Mouse (Mus musculus) heart, postnatal 25 days (tissue): ENCODE results near the gene Olfr611. TPM values are rescaled to one million over a fixed set of nuclear protein-coding genes. Genes with fewer than 3 reads are reported as not detected.
"Not testable (repeated sequence)": the region's sequence is repeated elsewhere in the genome, so short reads cannot be mapped to it uniquely, and the experiment has no call there.

Experiments used
- DNase-seq: peaks from one replicate; pipeline ENCODE4 v3.0.0; 2022; ENCODE audit warnings: low spot score
- intact Hi-C: fragments of 180-260 bp; cut with DNase I; formaldehyde crosslinking; loops from one replicate; pipeline ENCODE4 v1.15.1; 2025
- total RNA-seq, 2 experiments: library from RNA; stranded (reverse); gene quantifications; 2 replicates each; pipeline ENCODE4 v1.2.3; 2021

Olfr611 gene
- not detected for total RNA-seq

- intact Hi-C loops, DNase-seq: not testable (repeated sequence)
These were observed at the start of gene Olfr611 for GRCm38 (mm10) chr7:103520746-103521145. Gene Olfr611, minus strand, starts transcription at chr7:103520846.

- intact Hi-C loops, result no loop called here
- no peak for DNase-seq
These were observed 48.4 kb upstream of the Olfr611 start, which contains the start of gene Olfr616 for GRCm38 (mm10) chr7:103569043-103569442. Gene Olfr616, minus strand, starts transcription at chr7:103569143.

GRCm38 (mm10) chr7:103555779-103556178 lies 35.1 kb upstream of the Olfr611 start, which contains the start of gene Olfr615:
Gene Olfr615, plus strand, starts transcription at chr7:103556079.
- DNase-seq, result no peak
- intact Hi-C loops, result no loop called here

- DNase-seq, result no peak
- intact Hi-C loops, result no loop called here
These were observed 27.1 kb upstream of the Olfr611 start, which contains the start of gene Olfr613 for GRCm38 (mm10) chr7:103547774-103548173. Gene Olfr613, plus strand, starts transcription at chr7:103548074.

- intact Hi-C loops, DNase-seq: not testable (repeated sequence)
These were observed 22.0 kb upstream of the Olfr611 start, which contains the start of gene Olfr612 for GRCm38 (mm10) chr7:103542617-103543016. Gene Olfr612, minus strand, starts transcription at chr7:103542717.

GRCm38 (mm10) chr7:103512022-103512421 lies 8.6 kb downstream of the Olfr611 start, which contains the start of gene Olfr610:
Gene Olfr610, minus strand, starts transcription at chr7:103512122.
- intact Hi-C loops, result no loop called here
- no peak for DNase-seq

GRCm38 (mm10) chr7:103497962-103498361 lies 22.7 kb downstream of the Olfr611 start, which contains the start of gene Olfr609:
Gene Olfr609, minus strand, starts transcription at chr7:103498062.
- DNase-seq, result no peak
- intact Hi-C loops, result no loop called here

- intact Hi-C loops, DNase-seq: not testable (repeated sequence)
These were observed 43.5 kb downstream of the Olfr611 start for GRCm38 (mm10) chr7:103477106-103477505.

- DNase-seq, result no peak
- intact Hi-C loops, result no loop called here
These were observed 51.1 kb downstream of the Olfr611 start, which contains the start of gene Olfr608 for GRCm38 (mm10) chr7:103469577-103469976. Gene Olfr608, plus strand, starts transcription at chr7:103469877.

Other genes starting within 250 kb of the Olfr611 start
- gene Olfr596, start 215.2 kb downstream of the Olfr611 start, total RNA-seq, result not detected
- gene Olfr597, start 204.5 kb downstream of the Olfr611 start, total RNA-seq, result not detected
- not detected for gene Olfr598, start 197.3 kb downstream of the Olfr611 start, total RNA-seq
- gene Olfr599, start 184.9 kb downstream of the Olfr611 start, total RNA-seq, result not detected
- not detected for gene Olfr600, start 171.2 kb downstream of the Olfr611 start, total RNA-seq
- not detected for gene Olfr601, start 158.2 kb downstream of the Olfr611 start, total RNA-seq
- not detected for gene Olfr603, start 134.7 kb downstream of the Olfr611 start, total RNA-seq
- gene Usp17lc, start 105.8 kb downstream of the Olfr611 start, total RNA-seq, result not detected
- not detected for gene Olfr605, start 75.4 kb downstream of the Olfr611 start, total RNA-seq
- gene Olfr606, start 71.8 kb downstream of the Olfr611 start, total RNA-seq, result not detected
- not detected for gene Olfr607, start 56.7 kb downstream of the Olfr611 start, total RNA-seq
- not detected for gene Olfr608, start 51.0 kb downstream of the Olfr611 start, total RNA-seq
- not detected for gene Olfr609, start 22.8 kb downstream of the Olfr611 start, total RNA-seq
- gene Olfr610, start 8.7 kb downstream of the Olfr611 start, total RNA-seq, result not detected
- not detected for gene Olfr612, start 21.9 kb upstream of the Olfr611 start, total RNA-seq
- not detected for gene Olfr613, start 27.2 kb upstream of the Olfr611 start, total RNA-seq
- not detected for gene Olfr615, start 35.2 kb upstream of the Olfr611 start, total RNA-seq
- not detected for gene Olfr616, start 48.3 kb upstream of the Olfr611 start, total RNA-seq
- gene Olfr617, start 52.2 kb upstream of the Olfr611 start, total RNA-seq, result not detected
- gene Olfr618, start 69.3 kb upstream of the Olfr611 start, total RNA-seq, result not detected
- gene Olfr619, start 79.7 kb upstream of the Olfr611 start, total RNA-seq, result not detected
- not detected for gene Olfr620, start 91.7 kb upstream of the Olfr611 start, total RNA-seq
- gene Olfr622, start 121.9 kb upstream of the Olfr611 start, total RNA-seq, result not detected
- gene Olfr623, start 142.9 kb upstream of the Olfr611 start, total RNA-seq, result not detected
- not detected for gene Olfr624, start 150.3 kb upstream of the Olfr611 start, total RNA-seq
- gene Olfr625-ps1, start 161.9 kb upstream of the Olfr611 start, total RNA-seq, result not detected
- not detected for gene Olfr243, start 193.8 kb upstream of the Olfr611 start, total RNA-seq
- not detected for gene Olfr628, start 209.5 kb upstream of the Olfr611 start, total RNA-seq
- not detected for gene Olfr629, start 224.1 kb upstream of the Olfr611 start, total RNA-seq
- gene Olfr630, start 236.5 kb upstream of the Olfr611 start, total RNA-seq, result not detected